Mouse (Mus musculus): ENCODE data around the gene Edf1. TPM values are rescaled to one million over a fixed set of nuclear protein-coding genes. Genes with fewer than 3 reads are reported as not detected.

Gene Edf1
- polyA plus RNA-seq, 1 experiment from 2014 or later = 297 TPM

DNA sequence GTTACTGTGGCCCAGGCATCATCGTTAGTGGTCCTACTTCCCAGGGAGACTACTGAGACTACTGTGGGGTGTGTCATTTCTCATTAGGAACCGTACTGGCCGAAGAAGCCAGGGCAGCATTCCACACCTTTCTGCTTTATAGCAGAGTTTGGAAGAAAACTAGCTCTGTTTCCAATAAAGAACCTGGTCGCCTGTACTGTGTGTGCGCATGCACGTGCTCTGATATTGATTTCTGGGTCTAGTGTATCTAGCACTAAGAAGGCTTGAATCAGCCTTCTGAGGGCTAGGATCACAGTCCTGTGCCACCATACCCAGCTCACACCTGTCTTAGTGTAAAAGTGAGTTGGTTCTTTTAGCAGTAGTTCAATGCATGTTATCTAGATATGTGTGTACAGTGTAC lies 1.1 kb downstream of the Edf1 start:
- Histone ChIP-seq H3K4me2 (replicated peaks; ENCODE audit: low read depth, low read length) (peak overlapping the region; percentile 92), H3K27ac (ENCODE audit: low read length) (no peak overlapping the region), H3K4me3 (ENCODE audit: low read depth, low read length) (peak overlapping the region; percentile 89; the same call in 1 of the 2 replicates), H3K9me3 (ENCODE audit: low read length) (no peaks in the 10 kb centered on the region), H3K4me1 (ENCODE audit: insufficient read depth, low read depth, low read length) (peaks cover 6% of the 10 kb centered on the region), H3K27me3 (replicated peaks; ENCODE audit: insufficient read depth, low read length) (no peaks in the 10 kb centered on the region), H3K9ac (replicated peaks; ENCODE audit: low read depth) (peak overlapping the region; percentile 95), H3K36me3 (ENCODE audit: insufficient read depth, low read length) (peaks cover 19% of the 10 kb centered on the region; the same call in 1 of the 2 replicates)
- no peak for TF ChIP-seq EP300 (IDR thresholded peaks at IDR 0.05)
- TF ChIP-seq CTCF (IDR thresholded peaks at IDR 0.05) = no peak
- ATAC-seq = no peak
- DNase-seq (ENCODE audit: low spot score) = no peak
- whole genome bisulfite sequencing = 61% methylated on average over 6 of the region's 6 CpGs

GRCm38 (mm10) chr2:25560551-25560950 lies 2.9 kb downstream of the Edf1 start:
- Histone ChIP-seq H3K4me3 (ENCODE audit: low read depth, low read length) (no peak overlapping the region), H3K36me3 (ENCODE audit: insufficient read depth, low read length) (peaks cover 24% of the 10 kb centered on the region; the same call in 1 of the 2 replicates), H3K9me3 (ENCODE audit: low read length) (no peaks in the 10 kb centered on the region), H3K27ac (ENCODE audit: low read length) (no peak overlapping the region), H3K9ac (replicated peaks; ENCODE audit: low read depth) (no peak overlapping the region), H3K4me2 (replicated peaks; ENCODE audit: low read depth, low read length) (no peak overlapping the region), H3K4me1 (ENCODE audit: insufficient read depth, low read depth, low read length) (peaks cover 6% of the 10 kb centered on the region), H3K27me3 (replicated peaks; ENCODE audit: insufficient read depth, low read length) (no peaks in the 10 kb centered on the region)
- 91% methylated on average over 8 of the region's 8 CpGs for WGBS
- TF ChIP-seq EP300 (IDR thresholded peaks at IDR 0.05) (no peak), CTCF (IDR thresholded peaks at IDR 0.05) (no peak)
- no peak for ATAC-seq
- DNase-seq (ENCODE audit: low spot score) = no peak

- ATAC-seq (no peak), DNase-seq (ENCODE audit: low spot score) (no peak)
- no peak overlapping the region for H3K4me2 ChIP-seq (replicated peaks; ENCODE audit: low read depth, low read length)
- peaks cover 6% of the 10 kb centered on the region for H3K4me1 ChIP-seq (ENCODE audit: insufficient read depth, low read depth, low read length)
- TF ChIP-seq EP300 (IDR thresholded peaks at IDR 0.05) (no peak), CTCF (IDR thresholded peaks at IDR 0.05) (no peak)
- no peaks in the 10 kb centered on the region for H3K27me3 ChIP-seq (replicated peaks; ENCODE audit: insufficient read depth, low read length)
- H3K36me3 ChIP-seq (ENCODE audit: insufficient read depth, low read length) = peaks cover 24% of the 10 kb centered on the region; the same call in 1 of the 2 replicates
- no peak overlapping the region for H3K27ac ChIP-seq (ENCODE audit: low read length)
- WGBS = 81% methylated on average over 9 of the region's 9 CpGs
- no peak overlapping the region for H3K9ac ChIP-seq (replicated peaks; ENCODE audit: low read depth)
- H3K9me3 ChIP-seq (ENCODE audit: low read length) = no peaks in the 10 kb centered on the region
- H3K4me3 ChIP-seq (ENCODE audit: low read depth, low read length) = no peak overlapping the region
Observed at GRCm38 (mm10) chr2:25561946-25562345, 4.3 kb downstream of the Edf1 start.

DNA sequence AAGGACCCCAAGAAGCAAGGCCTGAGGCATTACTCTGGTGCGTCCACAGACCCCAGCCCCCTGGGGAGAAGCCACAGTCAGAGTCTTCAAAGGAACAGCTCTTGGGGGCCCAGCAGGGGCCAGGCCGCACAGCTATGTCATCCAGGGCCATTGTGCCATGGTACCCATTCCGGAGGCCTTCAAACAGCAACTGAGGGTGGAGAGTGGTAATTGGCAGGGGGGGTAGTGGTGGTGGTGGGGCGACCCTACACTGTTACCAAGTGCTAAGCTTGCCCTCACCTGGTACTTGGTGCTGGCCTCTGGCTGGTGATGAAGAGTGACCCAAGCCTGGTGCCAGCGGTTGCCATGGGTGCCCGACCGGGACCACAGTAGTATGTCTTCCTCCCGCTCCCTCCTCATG lies 8.1 kb downstream of the Edf1 start:
- no peak overlapping the region for H3K4me3 ChIP-seq (ENCODE audit: low read depth, low read length)
- no peak overlapping the region for H3K4me2 ChIP-seq (replicated peaks; ENCODE audit: low read depth, low read length)
- no peaks in the 10 kb centered on the region for H3K4me1 ChIP-seq (ENCODE audit: insufficient read depth, low read depth, low read length)
- H3K36me3 ChIP-seq (ENCODE audit: insufficient read depth, low read length) = peaks cover 24% of the 10 kb centered on the region; the same call in 1 of the 2 replicates
- ATAC-seq (no peak), DNase-seq (ENCODE audit: low spot score) (no peak)
- H3K9me3 ChIP-seq (ENCODE audit: low read length) = no peaks in the 10 kb centered on the region
- 90% methylated on average over 8 of the region's 8 CpGs for WGBS
- H3K27ac ChIP-seq (ENCODE audit: low read length) = no peak overlapping the region
- TF ChIP-seq EP300 (IDR thresholded peaks at IDR 0.05) (no peak), CTCF (IDR thresholded peaks at IDR 0.05) (no peak)
- H3K27me3 ChIP-seq (replicated peaks; ENCODE audit: insufficient read depth, low read length) = no peaks in the 10 kb centered on the region
- H3K9ac ChIP-seq (replicated peaks; ENCODE audit: low read depth) = no peak overlapping the region

DNA sequence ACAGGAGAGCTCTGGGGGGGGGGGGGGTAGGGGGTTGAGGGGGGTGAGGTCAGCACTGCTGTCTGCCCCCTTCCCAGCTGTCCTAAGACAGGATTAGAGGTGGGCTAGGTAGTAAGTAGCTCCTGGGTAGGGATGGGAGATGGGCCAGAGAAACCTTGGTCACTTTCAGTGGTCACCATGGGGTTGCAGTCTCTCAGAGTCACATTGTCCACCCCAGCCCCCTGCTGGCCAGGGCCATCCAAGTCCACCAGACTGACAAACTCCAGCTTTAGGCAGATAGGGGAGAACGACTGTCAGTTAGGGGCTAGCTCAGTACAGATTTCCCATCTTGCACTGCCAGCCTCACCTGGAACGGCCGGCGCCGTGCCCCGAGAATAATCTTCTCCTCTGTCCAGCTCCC lies 8.9 kb downstream of the Edf1 start:
- H3K9ac ChIP-seq (replicated peaks; ENCODE audit: low read depth) = no peak overlapping the region
- H3K36me3 ChIP-seq (ENCODE audit: insufficient read depth, low read length) = peaks cover 19% of the 10 kb centered on the region; the same call in 1 of the 2 replicates
- no peaks in the 10 kb centered on the region for H3K9me3 ChIP-seq (ENCODE audit: low read length)
- ATAC-seq (no peak), DNase-seq (ENCODE audit: low spot score) (no peak)
- no peak overlapping the region for H3K27ac ChIP-seq (ENCODE audit: low read length)
- no peak overlapping the region for H3K4me3 ChIP-seq (ENCODE audit: low read depth, low read length)
- TF ChIP-seq CTCF (IDR thresholded peaks at IDR 0.05) (peak; percentile 39), EP300 (IDR thresholded peaks at IDR 0.05) (no peak)
- H3K27me3 ChIP-seq (replicated peaks; ENCODE audit: insufficient read depth, low read length) = no peaks in the 10 kb centered on the region
- H3K4me1 ChIP-seq (ENCODE audit: insufficient read depth, low read depth, low read length) = no peaks in the 10 kb centered on the region
- WGBS = 78% methylated on average over 6 of the region's 6 CpGs
- H3K4me2 ChIP-seq (replicated peaks; ENCODE audit: low read depth, low read length) = no peak overlapping the region

- 76% methylated on average over 6 of the region's 6 CpGs for WGBS
- no peak overlapping the region for H3K4me2 ChIP-seq (replicated peaks; ENCODE audit: low read depth, low read length)
Observed at GRCm38 (mm10) chr2:25568473-25569019, 10.9 kb downstream of the Edf1 start.

More at GRCm38 (mm10) chr2:25568473-25569019, 10.9 kb downstream of the Edf1 start:
- Histone ChIP-seq H3K9me3 (ENCODE audit: low read length) (no peaks in the 10 kb centered on the region), H3K9ac (replicated peaks; ENCODE audit: low read depth) (no peak overlapping the region), H3K4me3 (ENCODE audit: low read depth, low read length) (no peak overlapping the region), H3K4me1 (ENCODE audit: insufficient read depth, low read depth, low read length) (no peaks in the 10 kb centered on the region), H3K36me3 (ENCODE audit: insufficient read depth, low read length) (peaks cover 6% of the 10 kb centered on the region; the same call in 1 of the 2 replicates), H3K27me3 (replicated peaks; ENCODE audit: insufficient read depth, low read length) (no peaks in the 10 kb centered on the region), H3K27ac (ENCODE audit: low read length) (no peak overlapping the region)
- ATAC-seq = no peak
- no peak for DNase-seq (ENCODE audit: low spot score)
- no peak for TF ChIP-seq EP300 (IDR thresholded peaks at IDR 0.05)
- no peak for TF ChIP-seq CTCF (IDR thresholded peaks at IDR 0.05)

All from lung, postnatal 0 days (tissue).